Mouse (Mus musculus) liver, embryonic 14.5 days (tissue): ENCODE data around the gene Gm8439. TPM values are rescaled to one million over a fixed set of nuclear protein-coding genes. Genes with fewer than 3 reads are reported as not detected.
"Not testable (repeated sequence)": the region's sequence is repeated elsewhere in the genome, so short reads cannot be mapped to it uniquely, and the experiment has no call there.

Experiments used
- ATAC-seq: fragments of 200-750 bp; cut with Nextera tagmentation; 2 replicates; pipeline ENCODE4 v1.8.0; 2017; ENCODE audit warnings: moderate number of reproducible peaks, mild to moderate bottlenecking, moderate library complexity; ENCODE audit not compliant: insufficient read depth
- DNase-seq, 3 experiments: peaks; one replicate each; pipeline ENCODE4 v3.0.0-alpha.2; 2012 to 2013; ENCODE audit warnings: low read depth in 3 of 3, low spot score in 3 of 3
- H3K27ac ChIP-seq: fragments of 300-500 bp; sonication (generic); 2 replicates; pipeline ENCODE4 v1.5.1; 2014; ENCODE audit warnings: moderate library complexity, mild to moderate bottlenecking, control low read depth, inconsistent platforms
- H3K27me3 ChIP-seq: fragments of 300-500 bp; sonication (generic); 2 replicates; pipeline ENCODE4 v1.6.1; 2014; ENCODE audit warnings: mild to moderate bottlenecking, low read length, moderate library complexity; ENCODE audit not compliant: control insufficient read depth, insufficient read depth
- H3K36me3 ChIP-seq: fragments of 300-500 bp; sonication (generic); replicated peaks from 2 replicates; pipeline ENCODE4 v1.6.1; 2014; ENCODE audit warnings: low read depth; ENCODE audit not compliant: control insufficient read depth, insufficient read depth
- H3K4me1 ChIP-seq, 2 experiments: fragments of 200-500 bp in 1 of 2; fragments of 300-500 bp in 1 of 2; sonication (generic) in 1 of 2; replicated peaks; 2 replicates each; pipeline ENCODE4 v1.6.1; 2012 to 2014; ENCODE audit warnings: antibody characterized with exemption in 1 of 2, inconsistent platforms in 1 of 2, low read length in 1 of 2; ENCODE audit not compliant: control insufficient read depth in 2 of 2, insufficient read depth in 2 of 2
- H3K4me2 ChIP-seq: fragments of 300-500 bp; sonication (generic); 2 replicates; pipeline ENCODE4 v1.6.1; 2014; ENCODE audit warnings: low read depth, mild to moderate bottlenecking, control low read depth, moderate library complexity
- H3K4me3 ChIP-seq, 2 experiments: fragments of 200-500 bp in 1 of 2; fragments of 300-500 bp in 1 of 2; sonication (generic) in 1 of 2; 2 replicates each; pipeline ENCODE4 v1.5.1; 2012 to 2014; ENCODE audit warnings: low read depth in 2 of 2, low read length in 2 of 2, mild to moderate bottlenecking in 2 of 2, control low read depth in 1 of 2, inconsistent platforms in 1 of 2, moderate library complexity in 1 of 2; ENCODE audit not compliant: insufficient read depth in 1 of 2
- H3K9ac ChIP-seq: fragments of 300-500 bp; sonication (generic); replicated peaks from 2 replicates; pipeline ENCODE4 v1.6.1; 2014; ENCODE audit warnings: mild to moderate bottlenecking, control low read depth, moderate library complexity
- H3K9me3 ChIP-seq: fragments of 300-500 bp; sonication (generic); 2 replicates; pipeline ENCODE4 v1.6.1; 2016; ENCODE audit warnings: low read length, mixed read lengths; ENCODE audit not compliant: control insufficient read depth
- CTCF ChIP-seq: IDR thresholded peaks from 2 replicates; pipeline ENCODE4 v1.5.1; 2016; ENCODE audit warnings: antibody characterized with exemption, low read depth, control low read depth
- EP300 ChIP-seq: IDR thresholded peaks from 2 replicates; pipeline ENCODE4 v1.6.1; 2016; ENCODE audit warnings: antibody characterized with exemption, low read depth
- WGBS: fragments of 180-500 bp; shearing (Covaris S2); extraction: QIAGEN DNeasy Blood & Tissue Kit; methylation state at CpG from one replicate; pipeline ENCODE4 v1.1.7; 2014; ENCODE audit not compliant: insufficient replicate concordance; 5-methylcytosine and 5-hydroxymethylcytosine counted together
- polyA plus RNA-seq, 2 experiments: library from polyadenylated mRNA; depleted of rRNA in 1 of 2; stranded (reverse) in 1 of 2; unstranded in 1 of 2; fragments of >200 nt; fragmentation: Nextera tagmentation in 1 of 2; extraction: Ambion mirVana in 1 of 2; gene quantifications; 2 replicates each; pipeline versions ENCODE4 v1.2.1 to v1.2.3; 2012 to 2014

Gm8439 gene
- polyA plus RNA-seq, 2 experiments: not detected

- H3K9me3 ChIP-seq: no peaks in the 10 kb centered on the region
- no peak overlapping the region for H3K4me3 ChIP-seq
- TF ChIP-seq CTCF (no peak), EP300 (no peak)
- WGBS: 79% methylated on average over 4 of the region's 4 CpGs
- no peak for ATAC-seq
- no peaks in the 10 kb centered on the region for H3K36me3 ChIP-seq
- H3K27ac ChIP-seq: no peak overlapping the region
- no peaks in the 10 kb centered on the region; the same call in 1 of the 2 replicates for H3K27me3 ChIP-seq
- no peak overlapping the region for H3K4me2 ChIP-seq
- DNase-seq: no peak
- H3K9ac ChIP-seq: no peak overlapping the region
- H3K4me1 ChIP-seq: peaks cover 3 to 11% of the 10 kb centered on the region in 2 experiments
Measured at GRCm38 (mm10) chr4:120590973-120591372, 2.4 kb downstream of the Gm8439 start.

GRCm38 (mm10) chr4:120596210-120596609 lies 7.7 kb downstream of the Gm8439 start:
- peak; percentile 55; the same call in 1 of the 2 replicates for ATAC-seq
- H3K4me2 ChIP-seq, H3K9me3 ChIP-seq, H3K4me1 ChIP-seq, H3K27ac ChIP-seq, H3K4me3 ChIP-seq, DNase-seq, H3K36me3 ChIP-seq, H3K27me3 ChIP-seq, H3K9ac ChIP-seq: not testable (repeated sequence)
- WGBS: 72% methylated on average over 1 of the region's 1 CpGs

- H3K4me2 ChIP-seq: no peak overlapping the region
- 0 out of 2 replicates have a peak, but pooled peaks have one; percentile 31 for ATAC-seq
- H3K4me1 ChIP-seq: peaks cover 3 to 10% of the 10 kb centered on the region in 2 experiments
- H3K27ac ChIP-seq: no peak overlapping the region
- no peaks in the 10 kb centered on the region for H3K27me3 ChIP-seq
- H3K9ac ChIP-seq: no peak overlapping the region
- DNase-seq: no peak
- 25% methylated on average over 2 of the region's 2 CpGs for WGBS
- H3K36me3 ChIP-seq: no peaks in the 10 kb centered on the region
- TF ChIP-seq EP300: no peak
- no peak for TF ChIP-seq CTCF
- no peaks in the 10 kb centered on the region for H3K9me3 ChIP-seq
- no peak overlapping the region for H3K4me3 ChIP-seq
Measured at GRCm38 (mm10) chr4:120598922-120599321, 10.4 kb downstream of the Gm8439 start.

- no peak overlapping the region for H3K27ac ChIP-seq
- ATAC-seq (no peak), DNase-seq (no peak)
- peaks cover 0 to 6% of the 10 kb centered on the region in 2 experiments for H3K4me1 ChIP-seq
- no peaks in the 10 kb centered on the region for H3K9me3 ChIP-seq
- no peak for TF ChIP-seq CTCF
- TF ChIP-seq EP300: no peak
- H3K4me2 ChIP-seq: no peak overlapping the region
- 75% methylated on average over 1 of the region's 1 CpGs for WGBS
- no peaks in the 10 kb centered on the region for H3K36me3 ChIP-seq
- no peak overlapping the region for H3K4me3 ChIP-seq
- no peak overlapping the region for H3K9ac ChIP-seq
- H3K27me3 ChIP-seq: no peaks in the 10 kb centered on the region
Measured at GRCm38 (mm10) chr4:120601774-120602173, 13.2 kb downstream of the Gm8439 start.

GRCm38 (mm10) chr4:120602669-120603068 lies 14.1 kb downstream of the Gm8439 start:
- Histone ChIP-seq H3K4me2 (no peak overlapping the region), H3K9me3 (no peaks in the 10 kb centered on the region), H3K27ac (no peak overlapping the region), H3K36me3 (no peaks in the 10 kb centered on the region), H3K9ac (no peak overlapping the region), H3K4me1 (peaks cover 0 to 6% of the 10 kb centered on the region in 2 experiments), H3K27me3 (no peaks in the 10 kb centered on the region), H3K4me3 (no peak overlapping the region)
- 63% methylated on average over 3 of the region's 3 CpGs for WGBS
- ATAC-seq (no peak), DNase-seq (no peak)
- TF ChIP-seq CTCF (no peak), EP300 (no peak)
